Mouse (Mus musculus): ENCODE results near the gene Acsl1. TPM values are rescaled to one million over a fixed set of nuclear protein-coding genes. Genes with fewer than 3 reads are reported as not detected.
"Not testable (repeated sequence)": the region's sequence is repeated elsewhere in the genome, so short reads cannot be mapped to it uniquely, and the experiment has no call there.

Acsl1 gene
- polyA plus RNA-seq, 1 experiment from 2014 or later: 21.0 TPM

DNA sequence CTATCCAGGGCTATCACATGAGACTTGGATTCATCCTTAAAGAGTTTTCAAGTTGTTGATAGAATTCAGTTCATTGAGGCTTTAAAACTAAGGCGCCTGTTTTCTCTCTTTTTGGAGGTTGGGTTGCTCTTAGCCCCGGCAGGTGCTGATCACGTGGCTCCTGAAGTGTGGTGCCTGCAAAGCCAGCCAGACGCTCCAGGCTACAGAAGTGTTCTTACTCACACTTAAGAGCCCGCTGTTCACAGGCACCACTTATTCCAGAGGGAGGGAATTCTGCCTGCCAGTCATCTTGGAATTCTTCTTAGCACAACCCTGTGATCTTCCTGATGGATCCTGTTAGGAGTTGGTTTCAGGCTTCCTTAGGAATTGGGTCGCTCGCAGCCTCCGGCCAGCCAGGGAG, 97.1 kb downstream of the Acsl1 start:
- Histone ChIP-seq H3K4me2 (no peak overlapping the region), H3K9ac (no peak overlapping the region; the same call in 1 of the 2 replicates), H3K27me3 (replicated peaks) (no peaks in the 10 kb centered on the region), H3K36me3 (peaks cover 42% of the 10 kb centered on the region), H3K27ac (replicated peaks) (no peak overlapping the region), H3K4me1 (0 out of 2 replicates have a peak, but pooled peaks cover 6% of the 10 kb centered on the region), H3K9me3 (no peaks in the 10 kb centered on the region), H3K4me3 (no peak overlapping the region)
- no peak for ATAC-seq (ENCODE audit: extremely low read depth, insufficient number of reproducible peaks, low FRiP score, low TSS enrichment)
- WGBS: 69% methylated on average over 8 of the region's 8 CpGs

DNA sequence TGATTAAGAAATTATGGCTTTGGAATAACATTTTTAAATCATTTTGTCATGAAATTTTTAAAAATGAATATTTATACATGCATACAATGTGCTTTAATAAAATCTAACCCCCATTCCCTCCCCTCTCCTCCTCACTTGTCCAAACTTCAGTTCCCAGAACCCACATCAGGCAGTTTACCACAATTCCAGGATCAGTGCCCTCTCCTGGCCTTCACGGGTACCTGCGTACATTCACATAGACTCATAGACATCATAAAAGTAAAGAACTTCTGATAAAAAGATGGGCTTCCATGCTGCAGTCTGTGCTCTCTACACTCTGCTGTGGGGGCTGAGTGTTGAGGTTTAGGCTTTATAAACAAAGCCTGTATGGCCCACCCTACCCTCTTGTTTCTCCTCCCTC, 98.1 kb downstream of the Acsl1 start:
- Histone ChIP-seq H3K27ac (replicated peaks) (no peak overlapping the region), H3K4me1 (0 out of 2 replicates have a peak, but pooled peaks cover 6% of the 10 kb centered on the region), H3K9ac (no peak overlapping the region), H3K27me3 (replicated peaks) (no peaks in the 10 kb centered on the region), H3K36me3 (peaks cover 36% of the 10 kb centered on the region), H3K9me3 (no peaks in the 10 kb centered on the region), H3K4me3 (no peak overlapping the region), H3K4me2 (no peak overlapping the region)
- 76% methylated on average over 2 of the region's 2 CpGs for WGBS
- ATAC-seq (ENCODE audit: extremely low read depth, insufficient number of reproducible peaks, low FRiP score, low TSS enrichment): no peak

DNA sequence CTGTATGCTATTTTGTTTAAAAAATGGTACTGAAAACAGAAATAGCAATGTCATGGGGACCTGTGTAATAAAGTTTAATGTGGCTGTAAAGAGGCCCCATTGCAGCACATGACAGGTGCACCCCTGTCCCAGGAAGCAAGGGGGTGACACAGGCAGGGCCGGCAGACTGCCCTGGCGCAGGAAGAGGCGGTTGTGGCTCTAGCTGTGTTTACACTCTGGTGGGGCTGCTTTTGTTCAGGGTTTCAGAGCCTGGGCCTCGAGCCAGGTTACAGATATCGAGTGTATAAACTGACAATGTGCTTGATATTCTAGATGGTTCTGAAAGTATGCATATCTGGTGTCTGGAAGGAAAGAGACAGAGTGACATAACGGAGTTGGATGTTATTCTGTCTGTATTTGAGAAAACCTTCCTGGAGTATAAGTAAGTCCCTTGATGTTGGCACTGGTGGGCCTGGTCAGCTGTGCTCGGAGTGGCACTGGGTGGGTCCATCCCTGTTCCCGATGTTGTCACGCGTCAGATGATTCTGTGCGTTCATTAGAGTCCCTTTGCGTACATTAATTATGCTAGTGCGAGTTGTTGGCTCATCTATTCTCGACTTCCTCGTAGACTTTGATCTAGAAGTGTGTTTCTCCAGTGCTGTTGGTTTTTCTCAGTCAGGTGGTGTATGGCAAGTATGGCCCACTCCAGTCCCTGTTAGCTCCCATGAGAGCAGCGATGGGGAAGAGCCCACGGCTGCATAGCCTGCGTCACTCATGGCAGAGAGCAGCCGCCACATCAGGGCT, 99.0 kb downstream of the Acsl1 start:
- H3K27me3 ChIP-seq (replicated peaks): no peaks in the 10 kb centered on the region
- WGBS: 83% methylated on average over 19 of the region's 19 CpGs
- H3K9ac ChIP-seq: no peak overlapping the region
- no peaks in the 10 kb centered on the region for H3K9me3 ChIP-seq
- peaks cover 44% of the 10 kb centered on the region for H3K36me3 ChIP-seq
- 0 out of 2 replicates have a peak overlapping the region, but pooled peaks have one; percentile 36 for H3K27ac ChIP-seq (replicated peaks)
- no peak overlapping the region for H3K4me3 ChIP-seq
- 0 out of 2 replicates have a peak, but pooled peaks cover 6% of the 10 kb centered on the region for H3K4me1 ChIP-seq
- H3K4me2 ChIP-seq: no peak overlapping the region
- no peak for ATAC-seq (ENCODE audit: extremely low read depth, insufficient number of reproducible peaks, low FRiP score, low TSS enrichment)

DNA sequence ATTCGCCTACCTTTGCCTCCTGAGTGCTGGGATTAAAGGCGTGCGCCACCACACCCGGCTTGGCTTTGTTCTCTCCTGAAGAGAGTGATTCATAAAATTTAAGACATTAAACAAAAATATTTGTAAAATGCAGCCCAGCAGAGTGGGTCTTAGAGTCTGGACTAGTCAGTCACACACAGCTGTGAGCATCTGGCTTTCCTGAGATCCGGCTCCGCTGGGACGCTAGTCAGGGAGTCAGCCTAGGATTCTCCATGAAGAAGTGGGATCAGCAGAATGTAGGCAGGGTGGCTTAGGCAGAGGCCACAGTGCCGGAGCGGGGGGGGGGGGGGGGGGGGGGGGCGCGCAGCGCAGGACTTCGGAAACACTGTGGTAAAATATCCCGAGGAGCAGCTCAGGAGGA, 99.8 kb downstream of the Acsl1 start:
- no peak overlapping the region for H3K4me3 ChIP-seq
- WGBS: 87% methylated on average over 8 of the region's 14 CpGs
- no peaks in the 10 kb centered on the region for H3K9me3 ChIP-seq
- H3K36me3 ChIP-seq: peaks cover 44% of the 10 kb centered on the region
- no peak for ATAC-seq (ENCODE audit: extremely low read depth, insufficient number of reproducible peaks, low FRiP score, low TSS enrichment)
- no peak overlapping the region for H3K9ac ChIP-seq
- no peak overlapping the region for H3K4me2 ChIP-seq
- 0 out of 2 replicates have a peak, but pooled peaks cover 6% of the 10 kb centered on the region for H3K4me1 ChIP-seq
- H3K27me3 ChIP-seq (replicated peaks): no peaks in the 10 kb centered on the region
- no peak overlapping the region for H3K27ac ChIP-seq (replicated peaks)

DNA sequence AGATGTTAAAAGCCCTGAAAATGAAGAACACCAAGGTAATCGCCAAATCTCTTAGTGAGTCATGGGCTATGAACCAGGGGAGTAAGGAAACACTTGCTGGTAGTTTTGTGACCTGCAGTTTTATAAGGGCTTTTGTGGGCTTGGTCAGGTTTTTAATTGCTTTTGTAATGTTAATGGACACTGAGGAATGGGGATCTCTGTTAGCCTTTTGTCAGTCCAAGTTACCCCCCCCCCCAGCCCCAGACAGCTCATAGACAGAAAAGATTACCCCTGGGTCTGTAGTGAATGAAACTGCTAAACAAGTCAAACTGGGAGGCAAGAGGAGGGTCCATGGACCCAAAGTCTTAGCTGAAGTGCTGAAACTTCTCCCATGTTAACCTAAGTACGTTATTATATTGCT, 102.6 kb downstream of the Acsl1 start:
- ATAC-seq (ENCODE audit: extremely low read depth, insufficient number of reproducible peaks, low FRiP score, low TSS enrichment): no peak
- no peak overlapping the region for H3K9ac ChIP-seq
- H3K4me3 ChIP-seq: no peak overlapping the region
- H3K36me3 ChIP-seq: peaks cover 63% of the 10 kb centered on the region
- 86% methylated on average over 2 of the region's 2 CpGs for WGBS
- H3K27ac ChIP-seq (replicated peaks): no peak overlapping the region
- 0 out of 2 replicates have a peak, but pooled peaks cover 6% of the 10 kb centered on the region for H3K4me1 ChIP-seq
- no peak overlapping the region for H3K4me2 ChIP-seq
- H3K9me3 ChIP-seq: no peaks in the 10 kb centered on the region
- no peaks in the 10 kb centered on the region for H3K27me3 ChIP-seq (replicated peaks)

DNA sequence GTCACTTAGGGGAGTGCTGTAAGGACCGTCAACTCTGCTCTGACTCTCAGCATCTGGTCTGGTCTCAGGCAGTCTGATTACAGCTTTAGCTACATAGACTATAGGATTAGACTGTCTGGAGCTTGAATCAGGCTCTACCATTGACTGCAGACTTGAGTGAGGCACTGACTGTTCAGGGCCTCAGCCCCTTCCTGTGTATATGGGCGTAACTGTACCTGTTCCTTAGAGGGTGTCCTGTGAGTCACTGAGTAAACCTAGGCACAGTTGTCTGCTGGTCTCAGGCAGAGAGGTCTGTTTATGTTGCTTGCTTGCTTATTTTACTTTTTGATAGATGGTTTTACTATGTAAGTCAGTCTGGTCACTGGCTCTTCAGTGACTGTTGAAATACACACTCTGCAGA, 103.1 kb downstream of the Acsl1 start:
- Histone ChIP-seq H3K4me1 (0 out of 2 replicates have a peak, but pooled peaks cover 6% of the 10 kb centered on the region), H3K36me3 (peaks cover 66% of the 10 kb centered on the region), H3K27ac (replicated peaks) (no peak overlapping the region), H3K9ac (no peak overlapping the region), H3K9me3 (no peaks in the 10 kb centered on the region), H3K4me3 (no peak overlapping the region), H3K27me3 (replicated peaks) (no peaks in the 10 kb centered on the region), H3K4me2 (no peak overlapping the region)
- 81% methylated on average over 2 of the region's 2 CpGs for WGBS
- ATAC-seq (ENCODE audit: extremely low read depth, insufficient number of reproducible peaks, low FRiP score, low TSS enrichment): no peak

DNA sequence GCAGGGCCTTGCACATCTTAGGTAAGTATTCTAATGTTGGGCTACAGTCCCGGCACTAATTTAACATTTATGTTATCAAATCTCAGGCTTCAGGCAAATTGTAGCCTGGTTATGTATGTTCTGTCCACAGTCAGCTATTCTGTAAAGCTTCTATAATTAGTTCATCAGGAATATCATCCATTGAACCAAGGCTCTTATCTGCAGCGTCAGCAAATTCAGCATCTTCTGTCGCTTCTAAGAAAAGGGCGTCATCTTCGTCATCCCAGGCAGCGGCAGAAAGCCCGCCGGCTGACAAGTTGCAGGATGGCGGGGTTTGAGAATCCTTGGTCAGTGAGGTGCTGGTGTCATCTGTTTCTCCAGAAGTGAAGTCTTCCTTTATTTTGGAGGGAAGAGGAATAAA, 108.0 kb downstream of the Acsl1 start:
- WGBS: 89% methylated on average over 9 of the region's 9 CpGs
- peaks cover 91% of the 10 kb centered on the region for H3K36me3 ChIP-seq
- ATAC-seq (ENCODE audit: extremely low read depth, insufficient number of reproducible peaks, low FRiP score, low TSS enrichment): no peak
- no peak overlapping the region for H3K4me2 ChIP-seq
- H3K4me1 ChIP-seq: no peaks in the 10 kb centered on the region
- H3K9me3 ChIP-seq: no peaks in the 10 kb centered on the region
- H3K4me3 ChIP-seq: no peak overlapping the region
- H3K27me3 ChIP-seq (replicated peaks): no peaks in the 10 kb centered on the region
- no peak overlapping the region for H3K9ac ChIP-seq
- no peak overlapping the region for H3K27ac ChIP-seq (replicated peaks)

DNA sequence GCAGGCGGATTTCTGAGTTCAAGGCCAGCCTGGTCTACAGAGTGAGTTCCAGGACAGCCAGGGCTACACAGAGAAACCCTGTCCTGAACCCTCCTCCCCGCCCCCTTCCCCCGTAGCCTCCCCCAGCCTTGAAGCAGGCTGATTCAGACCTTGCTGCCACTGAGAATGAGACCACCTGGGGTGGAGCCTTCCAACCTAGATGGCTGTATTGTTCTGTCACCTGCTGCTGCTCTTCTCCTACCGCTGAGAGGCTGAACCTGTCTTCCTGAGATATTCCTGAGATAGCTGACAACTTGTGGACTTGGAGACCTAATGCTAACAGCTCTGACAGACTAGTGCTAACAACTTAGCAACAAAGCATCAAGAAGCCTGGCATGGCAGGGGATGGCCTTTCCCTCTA, 113.5 kb downstream of the Acsl1 start:
- not testable (repeated sequence) for H3K4me1 ChIP-seq; H3K27me3 ChIP-seq (replicated peaks); H3K4me3 ChIP-seq; H3K9me3 ChIP-seq; H3K9ac ChIP-seq; H3K27ac ChIP-seq (replicated peaks); H3K4me2 ChIP-seq; ATAC-seq (ENCODE audit: extremely low read depth, insufficient number of reproducible peaks, low FRiP score, low TSS enrichment)
- 64% methylated on average over 4 of the region's 4 CpGs for WGBS
- H3K36me3 ChIP-seq: peaks cover 54% of the 10 kb centered on the region

DNA sequence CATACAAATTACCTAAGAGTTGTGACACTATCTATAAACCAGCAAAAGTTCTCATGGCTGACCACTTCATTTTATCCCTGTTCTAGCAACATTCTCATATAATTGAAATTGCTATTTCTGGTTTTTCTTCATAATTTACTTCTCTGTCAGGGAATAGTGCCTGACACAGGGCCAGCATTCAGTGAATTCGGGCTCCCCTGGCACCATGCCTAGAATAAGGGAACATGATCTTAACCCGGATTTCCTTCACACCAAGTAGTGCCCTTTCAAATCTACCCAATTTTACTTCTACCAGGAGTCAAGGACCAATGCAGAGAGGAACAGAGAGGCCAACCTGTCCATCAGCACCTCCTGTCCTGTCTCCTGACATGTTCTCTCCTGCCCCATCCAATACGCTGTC, 114.7 kb downstream of the Acsl1 start:
- Histone ChIP-seq H3K9me3 (no peaks in the 10 kb centered on the region), H3K9ac (no peak overlapping the region), H3K36me3 (peaks cover 44% of the 10 kb centered on the region), H3K27ac (replicated peaks) (no peak overlapping the region), H3K4me3 (no peak overlapping the region), H3K4me1 (no peaks in the 10 kb centered on the region), H3K4me2 (no peak overlapping the region), H3K27me3 (replicated peaks) (no peaks in the 10 kb centered on the region)
- no peak for ATAC-seq (ENCODE audit: extremely low read depth, insufficient number of reproducible peaks, low FRiP score, low TSS enrichment)
- 77% methylated on average over 3 of the region's 3 CpGs for WGBS

Other genes starting within 250 kb of the Acsl1 start
- gene Helt, start 176.4 kb upstream of the Acsl1 start, polyA plus RNA-seq (2015; fragmentation: Nextera tagmentation; extraction: Ambion mirVana): not detected in 2 replicates
- gene Cenpu, start 81.0 kb downstream of the Acsl1 start, polyA plus RNA-seq (2015; fragmentation: Nextera tagmentation; extraction: Ambion mirVana): 8.7 and 10.2 TPM in 2 replicates
- 9.5 and 9.6 TPM in 2 replicates for gene Primpol, start 146.2 kb downstream of the Acsl1 start, polyA plus RNA-seq (2015; fragmentation: Nextera tagmentation; extraction: Ambion mirVana)
- gene Casp3, start 146.3 kb downstream of the Acsl1 start, polyA plus RNA-seq (2015; fragmentation: Nextera tagmentation; extraction: Ambion mirVana): 51.0 and 54.9 TPM in 2 replicates

Measured in heart, embryonic 13.5 days (tissue).